Mouse (Mus musculus) adrenal gland, postnatal 4 days (tissue): Measurements from ENCODE around the gene Usf1. TPM values are rescaled to one million over a fixed set of nuclear protein-coding genes. Genes with fewer than 3 reads are reported as not detected.

ENCODE experiments used
- DNase-seq, 2 experiments: peaks; one replicate each; pipeline ENCODE4 v3.0.0; 2021 to 2022; ENCODE audit warnings: low spot score in 2 of 2, mixed read lengths in 2 of 2
- total RNA-seq, 2 experiments: library from RNA; stranded (reverse); gene quantifications; 2 replicates each; pipeline ENCODE4 v1.2.3; 2021

The Usf1 gene
- total RNA-seq, 2 experiments from 2014 or later, result 81.4 to 84.8 TPM

DNA sequence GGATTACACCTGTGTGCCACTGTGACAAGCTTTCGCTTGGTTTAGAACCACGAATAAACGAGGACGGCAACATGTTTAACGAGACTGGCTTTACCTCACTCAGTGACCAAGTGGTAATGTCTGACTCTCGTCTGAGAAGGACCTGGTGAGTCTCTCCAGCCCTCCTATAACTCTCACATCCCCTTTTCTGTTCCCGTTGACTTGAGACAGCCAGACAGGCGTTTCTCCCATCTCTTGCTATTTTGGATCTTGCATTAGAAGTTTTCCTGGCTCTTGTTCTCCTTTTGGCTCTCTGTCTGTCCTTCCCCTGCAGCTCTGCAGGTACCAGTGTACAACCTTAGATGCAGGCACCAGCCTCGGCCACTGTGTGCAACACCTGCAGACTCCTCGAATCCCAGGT is 39.9 kb downstream of the Usf1 start:
- DNase-seq, result no peak

DNA sequence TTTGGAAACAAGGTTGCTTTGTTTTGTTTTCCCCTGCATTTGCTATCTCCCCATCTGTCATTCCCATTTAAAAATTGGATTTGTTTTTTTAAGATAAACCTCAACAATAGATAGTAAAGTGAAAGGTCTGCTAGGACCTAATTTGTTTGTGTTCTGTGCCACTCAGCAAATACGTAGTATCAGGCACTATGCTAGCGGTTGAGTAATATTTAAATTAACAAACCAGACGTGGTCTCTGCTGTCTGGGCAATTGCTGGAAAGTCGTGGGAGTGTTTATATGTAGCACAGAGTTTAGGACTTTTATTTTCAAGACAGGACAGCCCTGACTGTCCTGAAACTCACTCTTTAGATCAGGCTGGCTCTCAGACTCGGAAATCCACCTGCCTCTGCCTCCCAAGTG is 41.4 kb downstream of the Usf1 start:
- no peak for DNase-seq

DNA sequence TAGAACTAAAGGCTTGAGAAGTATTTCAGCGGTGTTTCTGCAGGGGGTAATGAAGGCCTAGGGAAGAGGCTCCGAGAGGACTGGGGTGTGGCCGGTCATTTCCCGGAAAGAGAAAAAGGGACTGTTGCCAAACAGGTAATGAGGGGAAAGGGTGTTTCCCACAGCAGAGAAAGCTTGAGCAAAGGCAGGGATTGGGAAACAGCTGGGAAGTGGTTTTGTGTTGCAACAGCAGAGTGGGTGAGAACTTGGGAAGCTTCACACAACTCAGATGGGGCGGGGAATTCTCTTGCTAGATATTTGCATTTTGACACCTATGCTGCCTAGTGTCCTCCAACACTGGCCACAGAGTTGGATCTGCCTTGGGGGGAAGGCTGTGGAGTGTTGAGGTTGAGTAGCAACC is 41.8 kb downstream of the Usf1 start:
- no peak for DNase-seq

DNA sequence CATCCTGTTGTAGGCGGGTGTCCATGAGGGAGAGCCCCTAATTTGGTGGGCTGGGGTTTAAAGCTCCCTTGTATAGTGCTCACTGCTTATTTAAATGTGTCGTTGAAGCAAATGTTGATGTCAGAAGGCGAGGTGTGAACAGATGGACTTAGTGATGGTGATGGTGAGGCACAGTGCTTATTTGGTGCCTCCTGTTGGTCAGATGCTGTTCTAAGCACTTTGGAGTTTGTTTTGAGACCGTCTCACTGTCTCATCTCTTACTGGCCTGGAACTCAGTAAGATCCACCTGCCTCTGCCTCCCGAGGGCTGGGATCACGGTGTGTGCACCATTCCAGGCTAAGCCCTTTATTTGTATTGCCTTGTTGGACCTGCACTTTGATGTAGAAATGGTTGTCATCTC is 43.8 kb downstream of the Usf1 start:
- DNase-seq, result no peak

DNA sequence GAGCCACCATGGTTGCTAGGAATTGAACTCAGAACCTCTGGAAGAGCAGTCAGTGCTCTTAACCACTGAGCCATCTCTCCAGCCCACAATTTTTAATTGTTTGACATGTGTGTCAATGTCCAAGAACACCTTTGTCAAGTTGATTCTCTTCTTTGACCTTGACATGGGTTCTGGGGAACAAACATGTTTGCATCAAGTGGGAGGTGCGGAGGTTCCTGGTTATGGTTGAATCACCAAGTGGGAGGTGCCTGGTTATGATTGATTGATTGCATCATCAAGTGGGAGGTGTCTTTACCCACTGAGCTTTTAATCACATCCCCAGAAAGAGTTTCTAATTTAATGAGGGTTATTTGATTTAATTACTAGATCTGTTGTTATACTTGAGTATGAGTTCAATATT is 46.5 kb downstream of the Usf1 start:
- DNase-seq, result no peak

DNA sequence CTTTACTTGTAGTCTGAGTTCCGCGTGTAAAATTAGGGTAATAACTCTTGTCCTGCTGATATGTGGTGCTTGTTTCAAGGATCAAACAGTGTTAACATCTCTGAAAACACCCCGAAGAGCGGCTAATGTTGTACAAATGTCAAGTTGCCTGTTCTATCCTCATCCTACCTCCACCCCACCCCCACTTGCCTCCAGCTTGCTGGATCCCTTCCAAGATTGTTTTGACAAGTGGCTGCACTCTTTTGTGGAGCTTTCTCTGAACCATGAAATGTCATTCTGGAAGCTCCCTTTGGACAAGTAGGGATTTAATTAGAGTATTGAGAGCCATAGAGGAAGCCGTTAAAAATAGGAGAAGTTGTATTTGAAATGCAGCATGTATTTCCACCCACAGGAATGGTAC is 48.7 kb downstream of the Usf1 start:
- no peak for DNase-seq

DNA sequence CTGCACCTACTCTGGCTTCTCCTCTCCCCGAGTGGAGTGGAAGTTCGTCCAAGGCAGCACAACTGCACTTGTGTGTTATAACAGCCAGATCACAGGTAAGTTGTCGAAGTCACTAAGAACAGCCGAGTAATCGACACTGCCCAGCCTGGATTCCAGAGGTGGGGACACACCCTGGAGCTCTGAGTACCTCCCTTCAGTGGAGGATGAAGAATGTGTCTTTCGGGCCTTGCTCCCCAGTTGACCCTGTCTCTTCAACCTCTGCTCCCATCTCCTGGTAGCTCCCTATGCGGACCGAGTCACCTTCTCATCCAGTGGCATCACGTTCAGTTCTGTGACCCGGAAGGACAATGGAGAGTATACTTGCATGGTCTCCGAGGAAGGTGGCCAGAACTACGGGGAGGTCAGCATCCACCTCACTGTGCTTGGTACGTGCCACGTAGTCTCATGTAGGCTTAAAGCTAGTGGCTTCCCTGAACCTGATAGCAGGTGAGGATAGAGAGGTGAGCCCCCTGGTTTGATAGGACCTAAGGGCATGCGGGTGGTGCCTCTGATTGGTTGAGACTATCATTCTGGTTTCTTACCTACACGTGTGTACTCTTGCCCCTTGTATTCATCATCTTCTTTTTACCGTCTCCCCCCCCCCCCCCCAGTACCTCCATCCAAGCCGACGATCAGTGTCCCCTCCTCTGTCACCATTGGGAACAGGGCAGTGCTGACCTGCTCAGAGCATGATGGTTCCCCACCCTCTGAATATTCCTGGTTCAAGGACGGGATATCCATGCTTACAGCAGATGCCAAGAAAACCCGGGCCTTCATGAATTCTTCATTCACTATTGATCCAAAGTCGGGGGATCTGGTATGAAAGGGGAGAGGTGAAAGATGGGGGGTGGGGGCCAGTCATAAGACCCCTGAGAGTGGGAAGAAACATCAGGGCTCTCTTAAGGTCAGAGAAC is 49.7 kb downstream of the Usf1 start:
- no peak for DNase-seq

DNA sequence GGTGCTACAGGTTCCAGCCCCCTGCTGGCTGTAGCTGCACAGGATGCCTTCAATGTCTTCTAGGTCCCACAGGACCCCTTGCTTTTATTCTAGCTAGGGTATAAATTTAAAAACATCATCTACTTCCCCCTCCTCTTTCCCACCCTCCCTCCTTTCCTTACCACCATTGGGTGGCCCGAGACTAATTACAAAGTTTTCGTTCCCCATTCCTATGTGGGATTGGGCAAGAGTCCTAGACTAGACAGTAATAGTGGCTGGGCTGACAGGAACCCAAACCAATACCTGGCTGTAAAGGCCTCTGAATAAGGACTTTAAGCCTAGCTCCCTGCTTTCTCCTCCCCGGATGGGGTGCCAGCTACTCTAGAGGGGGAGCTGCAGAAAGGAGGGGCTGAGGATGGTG is 52.0 kb downstream of the Usf1 start:
- no peak for DNase-seq

DNA sequence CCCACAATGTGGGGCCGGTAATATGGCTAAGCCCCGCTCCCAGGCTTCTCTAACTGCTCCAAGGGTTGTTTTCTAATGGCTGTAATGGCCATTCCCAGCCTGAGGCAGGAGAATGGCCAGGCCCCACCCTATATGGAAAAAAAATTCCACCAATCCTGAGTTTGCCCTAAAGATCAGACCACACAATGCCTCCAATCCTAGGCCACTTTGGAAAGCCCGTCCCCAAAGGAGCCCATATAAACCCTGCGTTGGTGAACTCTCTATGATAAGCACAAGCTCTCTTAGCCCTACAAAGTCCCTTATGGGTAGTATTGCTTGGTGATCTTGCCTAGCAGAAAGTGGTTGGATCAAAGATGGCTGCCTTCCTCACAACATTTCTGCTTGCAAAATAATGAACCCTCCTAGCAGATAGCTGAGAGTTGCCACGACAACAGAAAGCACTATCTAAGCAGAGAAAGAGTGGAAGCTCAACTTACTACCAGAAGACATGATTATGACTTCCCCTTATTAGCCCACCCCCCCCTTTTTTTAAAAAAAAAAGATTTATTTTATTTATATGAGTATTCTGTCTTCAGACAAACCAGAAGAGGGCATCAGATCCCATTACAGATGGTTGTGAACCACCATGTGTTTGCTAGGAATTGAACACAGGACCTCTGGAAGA is 54.8 kb downstream of the Usf1 start:
- DNase-seq, result no peak

DNA sequence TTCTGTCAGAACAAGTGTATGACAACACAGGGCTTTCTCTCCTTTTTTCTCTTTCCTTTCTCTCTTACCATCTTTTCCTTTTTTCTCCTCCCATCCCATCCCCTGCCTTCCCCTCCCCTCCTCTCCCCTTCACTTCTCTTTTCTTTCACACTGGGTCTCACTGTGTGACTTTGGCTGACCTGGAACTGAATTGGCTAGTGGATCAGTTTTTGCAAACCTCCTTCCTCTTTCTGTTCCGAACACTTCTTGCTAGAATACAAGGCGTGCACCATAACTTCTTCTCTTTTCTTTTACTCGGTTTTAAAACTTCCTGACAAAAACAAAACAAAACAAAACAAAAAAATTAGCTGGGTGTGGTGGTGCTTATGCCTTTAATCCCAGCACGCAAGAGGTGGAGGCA is 55.5 kb downstream of the Usf1 start:
- DNase-seq, result no peak

Other genes starting within 250 kb of the Usf1 start
- 10 to 100 TPM; 29.5 to 32.0 TPM for gene Pcp4l1, start 215.0 kb upstream of the Usf1 start, total RNA-seq
- 10 to 100 TPM in 1 of 2 experiments, under 1 TPM in 1; 0.92 to 10.3 TPM for gene Nr1i3, start 197.3 kb upstream of the Usf1 start, total RNA-seq
- 10 to 100 TPM; 41.6 to 43.5 TPM for gene Tomm40l, start 188.8 kb upstream of the Usf1 start, total RNA-seq
- 100 to 1,000 TPM in 1 of 2 experiments, 10 to 100 TPM in 1; 18.3 to 847 TPM for gene Apoa2, start 186.3 kb upstream of the Usf1 start, total RNA-seq
- 10 to 100 TPM; 22.4 to 23.2 TPM for gene Fcer1g, start 176.9 kb upstream of the Usf1 start, total RNA-seq
- 1 to 10 TPM; 4.3 to 4.5 TPM for gene Adamts4, start 160.9 kb upstream of the Usf1 start, total RNA-seq
- gene Ndufs2, start 159.9 kb upstream of the Usf1 start, total RNA-seq, result 100 to 1,000 TPM; 446 to 477 TPM
- gene B4galt3, start 141.0 kb upstream of the Usf1 start, total RNA-seq, result 10 to 100 TPM; 48.4 to 56.3 TPM
- 10 to 100 TPM; 55.8 to 57.1 TPM for gene Ppox, start 130.1 kb upstream of the Usf1 start, total RNA-seq
- gene Usp21, start 123.3 kb upstream of the Usf1 start, total RNA-seq, result 10 to 100 TPM; 51.4 to 56.0 TPM
- 100 to 1,000 TPM; 138 to 155 TPM for gene Ufc1, start 116.3 kb upstream of the Usf1 start, total RNA-seq
- 10 to 100 TPM; 41.2 to 43.1 TPM for gene Dedd, start 82.2 kb upstream of the Usf1 start, total RNA-seq
- gene Nit1, start 65.7 kb upstream of the Usf1 start, total RNA-seq, result 10 to 100 TPM; 62.0 to 68.3 TPM
- gene Pfdn2, start 65.6 kb upstream of the Usf1 start, total RNA-seq, result 100 to 1,000 TPM; 120 to 125 TPM
- gene Klhdc9, start 50.5 kb upstream of the Usf1 start, total RNA-seq, result 1 to 10 TPM; 6.2 to 6.8 TPM
- gene Nectin4, start 41.2 kb upstream of the Usf1 start, total RNA-seq, result under 1 TPM; 0.34 to 0.59 TPM
- gene Arhgap30, start 22.4 kb upstream of the Usf1 start, total RNA-seq, result 1 to 10 TPM; 3.2 to 4.7 TPM
- 10 to 100 TPM in 1 of 2 experiments, 1 to 10 TPM in 1; 6.3 to 15.1 TPM for gene Tstd1, start 7.6 kb downstream of the Usf1 start, total RNA-seq
- 10 to 100 TPM; 43.0 to 47.0 TPM for gene F11r, start 26.2 kb downstream of the Usf1 start, total RNA-seq
- 1 to 10 TPM; 8.5 to 9.1 TPM for gene Alyref2, start 92.2 kb downstream of the Usf1 start, total RNA-seq
- not detected for gene Itln1, start 124.0 kb downstream of the Usf1 start, total RNA-seq
- gene Cd244a, start 147.9 kb downstream of the Usf1 start, total RNA-seq, result under 1 TPM; 0.14 to 0.31 TPM
- gene Ly9, start 196.1 kb downstream of the Usf1 start, total RNA-seq, result 1 to 10 TPM in 1 of 2 experiments, under 1 TPM in 1; 0.73 to 1.3 TPM
- under 1 TPM; 0.31 to 0.93 TPM for gene Slamf7, start 241.7 kb downstream of the Usf1 start, total RNA-seq